Mouse (Mus musculus): ENCODE measurements around the gene Qprt.

Qprt gene

DNA sequence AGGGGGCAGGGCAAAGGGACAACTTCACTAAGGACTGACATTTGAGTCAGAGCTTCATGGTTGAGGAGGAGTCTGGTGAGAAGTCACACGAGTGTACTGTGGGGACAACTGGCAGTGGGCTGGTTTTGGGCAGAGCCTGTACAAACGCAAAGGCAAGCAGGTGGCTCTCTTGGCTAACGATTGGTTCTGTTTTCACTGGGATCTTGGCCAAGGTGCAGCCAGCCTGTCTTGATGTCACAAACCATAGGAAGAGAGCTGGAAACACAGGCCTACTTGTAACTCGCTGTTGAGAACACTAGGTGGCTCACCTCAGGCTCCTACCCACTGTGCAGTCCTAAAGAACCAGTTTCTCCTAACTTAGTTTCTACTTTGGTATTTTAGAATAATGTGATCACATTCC lies 7.6 kb upstream of the Qprt start:
- DNase-seq, result peak; percentile 31 to 53

DNA sequence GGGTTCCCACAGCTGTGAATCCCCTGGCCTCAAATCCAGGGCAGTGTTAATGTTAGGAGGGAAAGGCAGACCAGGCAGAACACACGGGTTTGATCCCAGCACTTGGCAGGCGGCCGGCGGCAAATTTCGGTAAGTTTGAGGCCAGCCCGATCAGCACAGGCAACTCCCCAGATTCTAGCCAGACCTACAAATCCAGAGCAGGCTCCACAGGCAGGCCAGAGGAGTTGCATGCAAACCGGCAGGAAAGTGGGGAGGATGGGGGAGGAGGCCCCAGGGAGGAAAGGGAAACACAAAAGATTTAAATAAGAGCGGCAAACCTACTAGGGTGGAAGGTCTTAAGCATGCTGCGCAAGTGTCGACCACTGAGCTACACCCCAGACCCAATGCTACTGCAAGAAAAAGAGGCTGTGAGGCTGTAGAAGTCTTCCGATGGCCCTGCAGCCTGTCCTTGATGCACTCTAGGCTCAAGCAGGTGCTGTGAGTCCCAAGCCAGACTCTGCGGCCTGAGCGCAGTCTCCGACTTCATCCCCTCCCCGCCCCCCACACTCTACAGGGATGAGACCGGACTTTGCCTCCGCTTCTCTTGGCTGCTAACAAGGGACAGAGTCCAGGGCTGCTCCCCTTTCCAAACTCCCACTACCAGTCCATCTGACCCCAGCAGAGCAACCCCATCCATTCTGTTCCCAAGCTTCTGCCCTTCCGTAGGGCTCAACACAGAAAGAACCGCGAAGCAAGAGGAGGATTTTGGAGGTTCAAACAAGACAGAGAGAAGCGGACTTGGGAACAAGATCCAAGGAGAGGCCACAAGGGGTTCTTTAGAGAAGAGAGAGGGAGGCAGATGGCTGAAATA lies 740 bp downstream of the Qprt start:
- peak; percentile 84 to 88 for DNase-seq

GRCm38 (mm10) chr7:127118671-127119445 lies 3.2 kb downstream of the Qprt start:
- DNase-seq, result peak in 1 of 2 experiments; percentile 37

DNA sequence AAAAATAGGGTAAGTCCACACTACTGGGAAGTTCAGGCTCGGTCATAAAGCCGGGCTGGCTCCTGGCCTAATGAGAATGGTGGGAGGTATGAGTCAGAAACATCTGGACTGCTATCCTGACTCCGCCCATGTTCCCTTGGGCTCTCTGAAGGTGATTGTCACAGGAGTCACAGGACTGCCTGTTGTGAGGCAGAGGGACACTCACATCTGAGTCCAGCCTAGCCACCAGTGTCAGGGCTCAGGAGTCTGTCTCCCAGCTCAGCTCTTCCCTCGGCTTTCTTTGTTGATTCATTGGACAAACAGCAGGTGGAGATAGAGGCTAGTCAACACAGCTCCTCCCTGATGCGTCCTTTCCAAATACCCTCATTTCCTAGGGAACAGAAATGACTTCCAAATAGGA lies 4.1 kb downstream of the Qprt start:
- peak in 1 of 2 experiments; percentile 43 for DNase-seq

DNA sequence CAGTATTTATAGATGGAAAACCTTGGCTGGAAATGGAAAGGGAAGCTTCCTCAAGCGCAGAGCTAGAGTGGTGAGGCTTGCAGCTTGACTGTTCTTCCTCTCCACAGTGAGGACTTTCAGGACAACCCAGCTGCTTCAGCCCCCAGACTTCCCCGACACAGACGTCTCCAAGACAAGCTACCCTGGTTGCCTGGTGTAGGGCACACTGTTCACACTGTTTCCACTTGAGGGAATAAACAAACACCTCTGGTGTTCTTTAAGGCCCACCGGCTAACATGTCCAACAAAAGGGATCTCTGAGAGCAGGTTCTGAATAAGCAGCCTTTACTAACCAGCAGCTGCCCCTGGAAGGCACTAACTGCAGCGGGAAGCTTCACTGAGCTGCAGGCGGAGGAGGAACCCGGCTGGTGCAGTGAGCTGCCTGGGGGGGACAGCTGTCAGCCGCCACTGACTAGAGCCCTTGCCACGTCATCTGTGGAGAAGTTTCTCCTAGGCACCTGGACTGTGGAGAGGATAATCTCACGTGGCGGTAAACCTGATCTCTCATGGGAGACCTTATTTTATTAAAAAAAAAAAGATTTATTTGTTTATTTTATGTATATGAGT lies 5.6 kb downstream of the Qprt start:
- DNase-seq, result no peak

- DNase-seq, result no peak
Measured at GRCm38 (mm10) chr7:127114920-127115319, 7.1 kb downstream of the Qprt start.

- DNase-seq, result peak; percentile 65 to 70
Measured at GRCm38 (mm10) chr7:127113614-127114259, 8.3 kb downstream of the Qprt start.

GRCm38 (mm10) chr7:127112921-127113597 lies 9.0 kb downstream of the Qprt start:
- no peak for DNase-seq

DNA sequence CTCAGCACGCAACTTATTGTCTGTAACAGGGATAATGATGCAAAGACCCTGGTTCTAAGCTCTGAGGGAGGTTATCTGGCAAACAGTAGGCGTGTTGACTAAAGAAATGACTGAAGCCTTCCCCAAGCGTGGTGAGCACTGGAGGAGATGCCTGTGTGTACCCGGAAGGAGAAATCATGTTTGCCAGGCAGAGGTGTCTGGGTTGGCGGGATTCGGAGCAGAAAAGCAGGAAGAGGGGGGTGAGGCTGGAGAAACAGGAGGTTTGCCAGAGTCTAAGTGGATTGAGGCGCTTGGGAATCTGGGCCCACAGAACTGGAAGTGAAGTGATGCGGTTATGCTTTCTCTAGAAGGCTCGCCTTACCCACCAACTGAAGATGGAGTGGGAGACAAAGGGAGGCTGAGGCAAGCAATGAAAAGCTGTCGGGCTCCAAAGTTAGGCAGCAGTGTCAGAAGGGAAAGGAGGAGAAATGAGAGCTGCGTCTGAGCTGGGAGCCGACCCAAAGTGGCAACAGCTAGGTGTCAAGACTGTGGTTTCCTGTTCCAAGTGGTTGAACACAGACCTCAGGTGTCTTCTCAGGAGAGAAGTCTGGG lies 9.7 kb downstream of the Qprt start:
- no peak for DNase-seq

DNA sequence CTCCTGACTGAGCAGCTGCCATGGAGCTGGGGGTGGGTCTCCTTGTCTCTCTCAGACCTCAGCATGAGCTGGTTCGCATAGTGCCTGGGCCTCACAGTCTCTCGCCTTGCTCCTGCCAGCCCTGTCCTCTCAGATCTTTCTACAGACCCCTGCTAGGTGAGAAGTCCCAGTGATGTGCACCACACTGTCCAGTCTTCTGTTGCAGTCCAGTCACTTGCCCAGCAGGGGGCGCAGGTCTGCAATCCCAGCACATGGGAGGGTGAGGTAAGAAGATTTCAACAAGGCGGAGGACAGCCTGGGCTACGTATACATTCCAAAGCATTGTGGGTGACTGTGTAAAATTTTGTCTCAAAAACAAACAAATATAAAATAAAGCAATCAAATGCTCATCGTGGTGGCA lies 10.6 kb downstream of the Qprt start:
- peak; percentile 46 to 62 for DNase-seq

- peak; percentile 60 to 75 for DNase-seq
Measured at GRCm38 (mm10) chr7:127110239-127111007, 11.6 kb downstream of the Qprt start.

DNA sequence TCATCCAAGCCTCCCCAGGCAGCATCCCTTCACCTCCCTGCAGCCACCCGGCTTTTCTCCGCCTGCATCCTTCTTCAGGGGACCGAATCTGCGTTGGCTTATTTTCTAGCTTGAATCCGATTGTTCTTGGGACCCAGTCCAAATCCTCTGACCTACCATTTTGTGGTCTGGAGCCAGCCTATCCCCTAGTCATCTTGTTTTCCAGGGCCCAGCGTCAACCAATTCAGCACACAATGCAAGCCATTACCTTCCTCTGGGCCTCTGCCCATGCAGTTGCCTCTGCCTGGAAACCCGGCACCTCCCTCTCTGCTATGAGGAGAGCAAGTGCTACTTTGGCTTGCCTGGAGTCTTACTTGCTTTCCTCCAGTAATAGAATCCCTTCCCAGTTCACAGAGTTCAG lies 16.5 kb downstream of the Qprt start:
- DNase-seq, result no peak

- peak; percentile 79 to 87 for DNase-seq
Measured at GRCm38 (mm10) chr7:127104560-127105332, 17.3 kb downstream of the Qprt start.

DNA sequence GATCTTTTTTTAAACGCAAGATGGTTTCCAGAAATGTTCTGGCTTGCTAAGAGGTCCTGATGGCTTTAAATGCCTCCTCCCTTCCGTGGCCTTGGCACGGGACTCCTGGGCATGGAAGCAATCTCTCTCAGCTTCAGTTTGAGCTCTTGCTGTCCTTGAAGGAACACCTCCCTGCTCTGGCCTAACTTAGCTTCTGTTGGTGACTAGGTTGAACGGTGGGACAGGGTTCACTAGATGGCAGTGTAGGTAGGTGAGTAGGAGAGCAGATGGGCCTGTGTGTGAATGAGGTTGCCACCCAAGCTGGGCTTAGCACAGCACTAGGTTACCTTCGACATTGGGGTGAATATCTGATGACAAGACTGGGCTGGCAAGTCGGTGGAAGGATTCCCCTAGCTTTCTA lies 18.1 kb downstream of the Qprt start:
- DNase-seq, result no peak

DNA sequence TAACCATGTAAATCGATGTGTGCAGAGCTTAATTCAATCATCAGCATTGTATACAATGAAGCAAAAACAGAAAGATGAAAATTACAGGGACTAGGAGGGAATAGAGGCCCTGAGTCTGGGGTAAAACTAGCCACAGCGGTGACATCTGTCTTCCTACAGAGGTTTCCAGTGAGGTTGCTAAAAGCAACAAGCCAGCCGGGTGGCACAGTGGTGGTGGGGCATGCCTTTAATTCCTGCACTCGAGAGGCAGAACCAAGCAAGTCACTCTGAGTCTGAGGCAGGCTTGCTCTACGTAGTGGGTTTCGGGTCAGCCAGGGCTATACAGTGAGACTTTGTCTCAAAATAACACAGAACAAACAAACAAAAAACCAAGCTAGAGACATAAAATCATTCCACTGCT lies 19.9 kb downstream of the Qprt start:
- no peak for DNase-seq

GRCm38 (mm10) chr7:127101451-127102016 lies 20.5 kb downstream of the Qprt start:
- no peak for DNase-seq

- no peak for DNase-seq
Measured at GRCm38 (mm10) chr7:127099528-127099927, 22.5 kb downstream of the Qprt start.

DNA sequence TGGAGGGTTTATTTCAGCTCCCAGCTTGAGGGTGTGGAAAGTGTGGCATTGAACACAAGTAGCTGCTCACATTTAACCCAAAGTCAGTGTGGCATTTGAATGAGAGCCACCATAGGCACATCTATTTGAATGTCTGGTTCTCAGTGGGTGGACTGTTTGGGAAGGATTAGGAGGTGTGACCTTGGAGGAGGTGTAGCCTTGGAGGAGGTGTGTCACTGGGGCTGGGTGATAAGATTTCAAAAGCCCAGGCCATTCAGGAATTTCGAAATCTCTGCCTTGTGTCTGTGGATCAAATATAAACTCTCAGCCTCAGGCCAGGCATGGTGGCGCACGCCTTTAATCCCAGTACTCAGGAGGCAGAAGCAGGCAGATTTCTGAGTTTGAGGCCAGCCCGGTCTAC lies 23.1 kb downstream of the Qprt start:
- no peak for DNase-seq

- DNase-seq, result no peak
Measured at GRCm38 (mm10) chr7:127098521-127098920, 23.5 kb downstream of the Qprt start.

GRCm38 (mm10) chr7:127096456-127096855 lies 25.6 kb downstream of the Qprt start:
- DNase-seq, result no peak
